Mouse (Mus musculus) kidney, adult 8-10 months (tissue): ENCODE results near the gene Chrd.

Experiments used
- DNase-seq, 2 experiments: peaks; one replicate each; pipeline ENCODE4 v3.0.0; 2022

Gene Chrd

GRCm38 (mm10) chr16:20732925-20733730, at the start of gene Chrd:
TSS of gene Chrd (plus strand) at chr16:20733127.
- peak; percentile 36 to 45 for DNase-seq

- no peak for DNase-seq
Measured at GRCm38 (mm10) chr16:20690774-20691173, 42.2 kb upstream of the Chrd start.

GRCm38 (mm10) chr16:20691617-20692016, 41.3 kb upstream of the Chrd start:
- no peak for DNase-seq

- no peak for DNase-seq
Measured at GRCm38 (mm10) chr16:20692241-20692965, 40.5 kb upstream of the Chrd start.

GRCm38 (mm10) chr16:20693111-20693701, 39.7 kb upstream of the Chrd start, which contains the start of gene Fam131a:
TSS of gene Fam131a (plus strand) at chr16:20693241.
- DNase-seq: peak; percentile 75 to 84

DNA sequence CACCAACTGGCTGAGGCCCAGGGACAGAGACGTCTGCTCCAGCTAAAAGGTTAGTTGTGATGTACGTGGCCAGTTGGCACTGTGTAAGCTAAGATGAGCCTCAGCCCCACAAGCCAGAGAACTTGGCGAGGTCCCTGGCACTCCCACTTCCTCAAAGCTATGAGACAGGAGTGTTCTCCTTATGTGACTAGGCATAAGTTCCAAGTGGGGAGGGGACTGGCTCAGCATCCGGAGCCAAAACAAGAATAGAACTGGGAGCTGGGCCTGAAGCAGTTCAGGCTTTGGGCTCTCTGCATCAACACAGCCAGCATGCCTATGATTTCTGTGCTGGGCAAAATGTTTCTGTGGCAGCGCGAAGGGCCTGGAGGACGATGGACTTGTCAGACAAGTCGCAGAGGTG, 38.1 kb upstream of the Chrd start:
- DNase-seq: no peak

DNA sequence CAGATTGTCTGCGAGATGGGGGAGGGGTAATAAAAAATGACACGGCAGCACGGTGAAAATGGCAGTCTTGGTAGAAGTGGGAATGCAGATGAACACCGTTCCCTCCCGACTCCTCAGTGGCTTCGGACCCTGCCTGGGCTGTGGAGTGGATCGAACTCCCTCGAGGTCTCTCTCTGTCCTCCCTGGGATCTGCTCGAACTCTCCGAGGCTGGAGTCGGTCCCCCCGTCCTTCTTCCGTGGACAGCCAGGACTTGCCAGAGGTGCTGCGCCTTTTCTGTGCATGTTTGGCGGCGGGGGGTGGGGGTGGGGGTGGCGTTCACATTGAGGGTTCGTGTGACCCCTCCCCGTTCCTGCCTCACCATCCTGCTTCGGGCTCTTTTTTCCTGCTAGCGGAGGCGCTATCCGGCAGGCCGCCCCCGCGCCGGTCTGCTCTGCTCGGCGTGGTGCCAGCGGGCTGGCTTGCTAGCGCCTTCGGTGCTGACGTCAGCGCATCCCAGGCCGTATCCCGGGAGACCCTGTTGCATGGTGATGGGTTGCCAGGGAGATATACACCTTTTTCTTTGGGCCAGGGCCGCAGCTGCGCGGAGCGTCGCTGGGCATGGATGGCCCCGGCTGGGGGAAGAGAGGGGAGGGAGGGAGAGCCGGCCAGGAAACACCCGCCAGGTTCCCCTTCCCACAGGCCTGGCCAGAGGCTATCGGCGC, 37.2 kb upstream of the Chrd start:
- peak; percentile 74 to 80 for DNase-seq

DNA sequence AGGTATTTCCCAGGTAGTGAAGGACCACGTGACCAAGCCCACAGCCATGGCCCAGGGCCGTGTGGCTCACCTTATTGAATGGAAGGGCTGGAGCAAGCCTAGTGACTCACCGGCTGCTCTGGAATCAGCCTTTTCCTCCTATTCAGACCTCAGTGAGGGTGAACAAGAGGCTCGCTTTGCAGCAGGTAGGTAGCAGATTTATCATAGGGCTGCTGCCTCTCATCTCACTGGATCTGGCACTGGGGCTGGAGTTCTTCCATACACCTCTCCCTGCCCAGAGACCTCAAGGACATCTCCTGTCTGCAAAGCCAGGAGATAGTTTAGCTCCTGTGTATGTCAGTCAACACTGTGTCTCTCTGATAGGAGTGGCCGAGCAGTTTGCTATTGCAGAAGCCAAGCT, 33.7 kb upstream of the Chrd start:
- no peak for DNase-seq

DNA sequence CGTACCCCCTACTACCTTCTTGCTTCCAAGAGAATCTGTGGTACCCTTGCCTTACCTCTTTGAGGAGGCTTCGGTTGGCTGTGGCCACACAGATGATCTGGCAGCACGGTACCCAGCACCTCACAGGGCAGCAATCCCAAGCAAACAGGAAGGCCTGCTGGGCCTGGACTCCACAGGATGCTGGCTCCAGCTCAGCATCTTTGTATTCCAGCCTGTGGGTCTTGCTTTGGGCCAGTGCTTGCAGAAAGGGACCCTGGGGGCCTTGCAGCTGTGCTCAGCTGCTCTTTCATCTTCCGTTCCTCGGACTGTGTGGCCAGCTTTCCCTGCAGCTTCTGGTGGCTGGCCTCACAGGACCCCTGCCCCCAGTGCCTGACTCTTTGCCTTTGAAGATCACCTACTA, 32.9 kb upstream of the Chrd start:
- DNase-seq: no peak

GRCm38 (mm10) chr16:20701316-20701715, 31.6 kb upstream of the Chrd start:
- DNase-seq: no peak

DNA sequence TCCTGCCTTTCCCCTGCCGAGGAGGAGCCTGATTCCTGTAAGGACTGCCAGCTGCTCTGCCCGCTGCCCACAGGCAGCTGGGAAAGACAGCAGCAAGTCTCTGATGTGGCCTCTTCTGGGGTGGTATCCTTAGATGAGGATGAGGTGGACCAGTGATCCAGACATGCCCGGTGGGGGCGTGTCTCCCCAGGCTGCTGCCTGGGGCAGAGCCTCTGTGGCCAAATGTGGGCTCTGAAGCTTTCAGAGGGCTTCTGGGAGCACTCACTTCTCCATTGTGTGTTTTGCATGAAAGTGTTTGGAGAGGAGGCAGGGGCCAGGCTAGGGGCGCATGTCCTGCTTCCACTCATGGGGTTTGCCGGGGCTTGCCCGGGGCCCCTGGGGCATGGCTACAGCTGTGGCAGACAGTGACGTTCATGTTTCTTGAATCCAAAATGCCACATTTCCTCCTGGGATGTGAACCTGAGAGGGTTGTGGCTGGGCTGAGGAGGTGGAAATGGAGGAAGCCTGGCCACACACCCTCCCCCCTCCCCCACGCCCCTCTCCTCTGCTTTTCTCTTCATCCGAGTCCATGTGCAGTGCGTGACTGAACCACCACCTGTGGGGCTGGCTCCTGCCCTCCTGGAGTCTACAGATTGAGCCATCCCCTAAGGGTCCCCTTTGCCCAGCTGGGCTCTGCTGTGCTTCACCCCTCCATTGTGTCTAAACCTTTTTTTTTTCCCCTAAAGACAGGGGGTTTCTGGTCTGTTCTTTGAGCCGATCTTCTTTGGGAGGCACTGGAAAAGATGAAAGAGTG, 31.0 kb upstream of the Chrd start:
- no peak for DNase-seq

- peak; percentile 64 to 78 for DNase-seq
Measured at GRCm38 (mm10) chr16:20702522-20702893, 30.4 kb upstream of the Chrd start.

DNA sequence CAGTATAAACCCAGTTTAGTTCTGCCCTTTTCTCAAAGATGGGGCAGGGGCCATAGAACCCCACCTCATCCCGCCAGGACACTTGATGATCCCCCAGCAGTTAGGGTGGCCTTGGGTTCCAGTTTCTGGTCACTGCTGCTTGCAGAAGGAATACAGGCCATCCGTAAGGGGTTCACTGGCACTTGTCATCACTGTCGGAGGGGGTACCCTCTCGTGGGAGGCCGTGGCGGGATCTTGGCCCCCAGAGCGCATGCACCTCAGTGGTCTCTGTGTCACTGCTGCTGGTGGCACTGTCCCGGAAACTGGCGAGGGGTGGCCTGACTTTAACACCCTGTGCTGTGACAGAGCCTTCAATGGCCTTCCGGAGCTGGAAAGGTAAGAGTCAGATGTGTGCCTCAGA, 29.9 kb upstream of the Chrd start:
- no peak for DNase-seq

- DNase-seq: no peak
Measured at GRCm38 (mm10) chr16:20703699-20704400, 29.1 kb upstream of the Chrd start.

GRCm38 (mm10) chr16:20705786-20706185, 27.1 kb upstream of the Chrd start:
- no peak for DNase-seq

DNA sequence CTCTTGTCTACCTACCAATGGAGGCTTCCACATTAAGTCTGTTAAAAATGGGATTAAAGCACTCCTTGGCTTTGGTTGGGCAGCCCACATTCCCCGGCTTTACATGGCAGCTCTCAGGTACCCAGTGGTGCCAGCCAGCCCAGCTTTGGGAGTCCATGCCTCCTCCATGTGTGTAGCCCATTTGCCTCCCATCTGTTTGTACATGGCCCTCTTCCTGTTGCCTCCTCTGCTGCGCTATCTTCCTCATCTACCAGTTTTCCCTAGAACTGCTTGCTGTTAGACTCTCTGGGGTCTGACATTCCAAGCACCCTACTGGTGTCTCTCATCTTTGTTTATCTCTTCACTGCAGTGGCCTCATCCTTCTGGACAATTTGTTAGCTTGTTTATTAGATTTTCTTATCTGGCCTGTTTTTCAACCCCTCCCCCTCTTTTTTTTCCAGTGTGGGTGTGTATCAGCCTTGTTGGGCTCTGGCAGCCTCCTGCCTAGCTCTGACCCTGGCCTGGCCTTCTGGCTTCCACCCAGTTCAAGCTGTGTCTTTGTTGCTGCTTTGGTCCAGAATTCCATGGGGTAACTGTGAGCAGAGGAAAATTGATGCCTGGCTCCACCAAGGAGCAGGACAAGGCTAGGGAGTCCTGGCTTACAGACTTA, 26.4 kb upstream of the Chrd start:
- no peak for DNase-seq

DNA sequence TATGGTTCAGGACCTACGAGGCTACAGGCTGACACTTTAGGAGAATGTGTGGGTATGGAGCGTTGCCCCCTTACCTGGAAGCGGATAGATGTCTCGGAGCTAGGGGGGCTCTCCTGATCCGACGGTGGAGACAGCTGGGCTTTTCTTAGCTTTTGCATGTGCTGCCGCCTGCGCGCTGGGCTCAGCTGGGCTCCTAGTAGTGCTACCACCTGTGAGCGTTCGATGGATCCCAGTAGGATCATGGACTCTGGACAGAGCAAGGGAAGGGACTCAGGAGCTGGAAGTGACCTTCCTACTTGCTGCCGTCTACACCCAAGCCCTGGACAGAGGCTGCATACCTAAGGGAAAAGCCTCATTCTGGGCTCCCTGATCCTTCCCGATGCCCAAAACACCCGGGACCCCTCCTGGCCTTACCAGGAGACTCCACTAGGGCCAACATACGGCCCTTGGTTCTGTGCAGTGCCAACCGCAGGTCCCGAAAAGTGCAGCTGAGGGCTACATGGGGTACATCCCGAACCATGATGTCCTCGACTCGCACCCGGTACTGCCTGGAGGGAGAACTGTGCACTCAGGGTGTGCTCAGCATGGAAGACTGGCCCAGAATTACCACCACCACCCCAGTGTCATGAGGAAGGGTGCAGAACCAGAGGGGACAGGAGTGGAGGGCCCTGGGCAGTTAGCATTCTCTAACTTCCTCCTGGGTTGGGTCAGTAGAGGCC, 24.5 kb upstream of the Chrd start:
- DNase-seq: no peak

- DNase-seq: no peak
Measured at GRCm38 (mm10) chr16:20708939-20709734, 23.8 kb upstream of the Chrd start.

GRCm38 (mm10) chr16:20710370-20710769, 22.6 kb upstream of the Chrd start:
- no peak for DNase-seq

- no peak for DNase-seq
Measured at GRCm38 (mm10) chr16:20710810-20711209, 22.1 kb upstream of the Chrd start.
